Mouse (Mus musculus) olfactory bulb, adult 2 months (tissue): ENCODE data around the gene Phf24.

Source experiments
- CTCF ChIP-seq: fragments of 200-500 bp; IDR thresholded peaks from 2 replicates; pipeline ENCODE4 v1.5.1; 2012; ENCODE audit warnings: low read depth, mild to moderate bottlenecking, low read length, moderate library complexity; ENCODE audit not compliant: insufficient read depth
- POLR2A ChIP-seq: fragments of 200-500 bp; IDR thresholded peaks from 2 replicates; pipeline ENCODE4 v1.6.1; 2012; ENCODE audit warnings: mild to moderate bottlenecking, low read depth, low read length, moderate library complexity; ENCODE audit not compliant: insufficient read depth

DNA sequence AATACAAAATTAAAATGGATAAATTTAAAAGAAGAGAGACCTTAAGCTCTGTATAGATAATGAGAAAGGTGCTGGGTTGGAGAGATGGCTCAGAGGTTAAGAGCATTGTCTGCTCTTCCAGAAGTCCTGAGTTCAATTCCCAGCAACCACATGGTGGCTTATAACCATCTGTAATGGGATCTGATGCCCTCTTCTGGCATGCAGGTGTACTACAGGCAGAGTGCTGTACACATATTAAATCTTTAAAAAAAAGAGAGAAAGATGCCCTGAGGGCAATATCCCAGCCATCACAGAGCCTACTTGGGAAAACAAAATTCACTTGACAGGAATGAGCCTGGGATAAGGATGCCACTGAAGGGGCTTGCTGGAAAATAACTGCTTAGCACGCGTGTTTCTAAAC lies 47.0 kb downstream of the Phf24 start:
- TF ChIP-seq CTCF: no peak
- TF ChIP-seq POLR2A: no peak
